Mouse (Mus musculus) v-Abl transformed pro-B cells (cell line): Measurements from ENCODE around the gene Entpd1.

Experiments used
- in situ Hi-C, 2 experiments: fragments of 400-800 bp; cut with MboI; formaldehyde crosslinking; loops; one replicate each; pipeline ENCODE4 v1.15.1; 2025; ENCODE audit not compliant: unreplicated experiment in 2 of 2

Gene Entpd1

GRCm38 (mm10) chr19:40748559-40748958, 136.4 kb downstream of the Entpd1 start, which contains the start of gene Cc2d2b:
Gene Cc2d2b, plus strand, starts transcription at chr19:40748753.
- in situ Hi-C loops: no loop called here

DNA sequence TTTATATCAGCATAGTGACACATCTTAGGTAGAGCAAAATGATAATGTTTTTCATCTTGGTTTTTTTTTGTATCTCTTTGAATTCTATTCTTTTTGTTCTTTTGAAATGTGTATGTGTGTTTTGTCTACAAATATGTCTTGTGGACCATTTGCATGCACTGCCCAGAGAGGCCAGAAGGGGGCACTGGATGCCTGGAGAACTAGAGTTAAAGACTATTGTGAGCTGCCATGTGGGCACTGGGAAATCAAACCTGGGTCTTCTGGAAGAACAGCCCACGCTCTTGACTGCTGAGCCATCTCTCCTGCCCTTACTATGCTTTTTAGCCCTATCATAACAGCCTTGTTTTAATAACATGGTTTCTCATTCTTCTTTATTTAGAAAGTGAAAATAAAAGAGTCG, 142.1 kb downstream of the Entpd1 start:
- in situ Hi-C loops: loop anchor here (5.0 to 25.0 kb wide), 4 partner anchors 298 to 508 kb away; partner anchors contain the start of gene Tm9sf3 (in 1 of the 2)

DNA sequence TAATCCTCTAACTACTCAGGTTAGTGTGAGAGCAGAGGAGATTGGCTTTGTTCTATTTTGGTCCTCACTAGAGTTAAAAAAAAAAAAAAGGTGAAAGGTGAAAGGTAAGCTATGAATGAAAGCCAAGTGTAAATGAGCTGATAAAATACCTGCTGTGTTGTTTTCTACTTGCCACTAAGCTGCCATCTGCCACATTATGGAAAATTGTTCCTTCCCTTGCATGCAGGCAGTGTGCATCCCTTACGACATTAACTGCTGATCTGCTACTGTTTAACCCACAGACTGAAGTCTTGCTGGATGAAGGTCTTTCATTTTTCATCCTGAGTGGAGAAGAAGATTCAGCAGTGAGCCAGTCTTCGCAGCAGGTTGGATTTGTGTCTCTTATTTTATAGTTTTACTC, 147.9 kb downstream of the Entpd1 start:
- in situ Hi-C loops: loop anchor here (25.0 kb wide), 2 partner anchors 477 to 502 kb away; partner anchors contain the start of gene Tm9sf3 (in 1 of the 2)

GRCm38 (mm10) chr19:40762023-40762759, 150.0 kb downstream of the Entpd1 start:
- in situ Hi-C loops: loop anchor here (25.0 kb wide), 2 partner anchors 475 to 500 kb away; partner anchors contain the start of gene Tm9sf3 (in 1 of the 2)

- in situ Hi-C loops: loop anchor here (5.0 to 25.0 kb wide), 3 partner anchors 150 to 495 kb away; partner anchors contain the start of gene Tm9sf3 (in 1 of the 2)
Observed at GRCm38 (mm10) chr19:40767189-40767588, 155.0 kb downstream of the Entpd1 start.

GRCm38 (mm10) chr19:40769341-40769770, 157.2 kb downstream of the Entpd1 start:
- in situ Hi-C loops: loop anchor here (5.0 to 25.0 kb wide), 3 partner anchors 148 to 493 kb away; partner anchors contain the start of gene Tm9sf3 (in 1 of the 2)

DNA sequence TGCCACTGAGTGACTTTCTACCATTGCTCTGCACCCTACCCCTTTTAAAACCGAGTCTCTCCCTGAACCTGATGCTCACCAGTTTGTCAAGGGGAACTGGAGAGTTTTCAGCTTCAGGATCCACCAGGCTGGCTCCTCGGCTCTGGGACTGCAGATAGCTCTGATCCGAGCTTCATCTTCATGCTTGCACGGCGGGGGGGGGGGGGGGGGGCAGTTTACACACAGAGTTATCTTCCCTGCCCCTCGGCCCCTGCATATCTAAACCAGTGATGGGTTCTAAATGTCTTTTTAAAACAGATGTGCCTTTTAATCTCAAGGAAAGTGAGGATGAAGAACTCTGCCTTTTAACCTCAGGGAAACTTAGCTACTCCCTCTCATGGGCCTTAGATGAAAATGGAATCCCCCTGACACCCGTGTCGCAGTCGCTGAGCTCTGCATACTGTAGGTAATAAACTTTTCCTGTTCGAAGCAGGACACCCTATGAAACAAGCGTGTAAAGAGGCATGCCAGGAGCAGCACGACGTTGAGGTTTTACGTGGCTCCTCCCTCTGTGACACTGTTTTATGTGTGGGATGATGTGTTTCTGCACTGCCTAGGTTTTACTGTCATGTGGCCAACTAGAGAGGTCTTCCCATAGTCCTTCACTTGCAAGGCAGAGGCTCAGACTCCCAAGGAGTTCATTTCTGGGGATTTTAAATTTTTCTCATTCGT, 176.0 kb downstream of the Entpd1 start:
- in situ Hi-C loops: no loop called here

DNA sequence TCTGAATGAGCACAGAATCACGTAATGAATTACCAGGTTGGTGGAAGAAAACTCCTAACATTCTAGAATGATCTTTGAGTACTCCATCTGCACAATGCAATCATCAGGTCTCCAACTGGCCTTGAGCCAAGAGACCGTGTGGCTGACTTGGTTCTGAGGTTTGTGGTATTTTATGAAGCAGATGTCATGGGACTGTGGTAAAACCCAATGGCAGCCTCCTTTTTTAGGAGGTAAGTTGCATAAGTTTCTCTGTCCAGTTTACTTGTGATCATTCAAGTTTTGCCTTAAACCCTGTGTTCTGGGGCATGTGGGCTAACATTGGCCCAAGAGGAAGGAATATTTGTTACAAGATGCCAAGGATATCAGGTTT, 176.5 kb downstream of the Entpd1 start:
- in situ Hi-C loops: no loop called here
